Mouse (Mus musculus): ENCODE data around the gene Cd300lf. TPM values are rescaled to one million over a fixed set of nuclear protein-coding genes. Genes with fewer than 3 reads are reported as not detected.
A peak's percentile ranks its signal among the peaks of the same experiment; 100 is the strongest.

The Cd300lf gene
- polyA plus RNA-seq, 1 experiment from 2014 or later, result not detected

- Histone ChIP-seq H3K27me3 (ENCODE audit: control insufficient read depth, insufficient read depth, low read length) (no peaks in the 10 kb centered on the region), H3K36me3 (ENCODE audit: control insufficient read depth, insufficient read depth, low read length) (no peaks in the 10 kb centered on the region), H3K4me1 (ENCODE audit: control insufficient read depth, insufficient read depth, low read length) (peaks cover 35% of the 10 kb centered on the region), H3K9ac (replicated peaks; ENCODE audit: low read length) (no peak overlapping the region), H3K9me3 (ENCODE audit: control insufficient read depth, low read length) (no peaks in the 10 kb centered on the region), H3K27ac (replicated peaks; ENCODE audit: low read depth, low read length) (no peak overlapping the region), H3K4me2 (ENCODE audit: low read length) (no peak overlapping the region), H3K4me3 (replicated peaks; ENCODE audit: low read depth, low read length) (no peak overlapping the region)
- ATAC-seq (ENCODE audit: low FRiP score, low TSS enrichment) (no peak), DNase-seq (peak; percentile 77)
- WGBS, result 27% methylated on average over 4 of the region's 4 CpGs
These were observed 39.1 kb upstream of the Cd300lf start for GRCm38 (mm10) chr11:115172825-115173287.

DNA sequence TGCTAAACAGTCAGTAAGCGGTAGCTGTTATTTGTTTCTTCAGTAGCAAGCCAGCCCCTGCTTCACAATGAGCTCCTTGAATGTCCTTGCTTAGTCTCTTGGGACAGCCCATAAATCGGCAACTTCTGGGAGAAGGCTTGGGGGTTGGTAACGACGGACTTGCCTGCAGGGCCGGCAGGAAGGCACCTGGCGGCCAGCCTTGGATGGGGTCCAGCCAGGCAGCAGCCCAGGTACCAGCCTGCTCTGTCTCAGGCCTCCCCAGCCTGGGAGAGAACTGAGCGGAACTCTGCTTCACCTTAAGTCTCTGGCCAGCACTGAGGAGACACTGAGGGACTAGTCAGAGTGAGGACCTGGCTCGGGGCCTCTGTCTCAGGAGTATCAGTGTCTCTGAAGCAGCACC is 37.3 kb upstream of the Cd300lf start:
- Histone ChIP-seq H3K4me3 (replicated peaks; ENCODE audit: low read depth, low read length) (no peak overlapping the region), H3K27me3 (ENCODE audit: control insufficient read depth, insufficient read depth, low read length) (no peaks in the 10 kb centered on the region), H3K9ac (replicated peaks; ENCODE audit: low read length) (no peak overlapping the region), H3K4me1 (ENCODE audit: control insufficient read depth, insufficient read depth, low read length) (peaks cover 25% of the 10 kb centered on the region), H3K9me3 (ENCODE audit: control insufficient read depth, low read length) (no peaks in the 10 kb centered on the region), H3K4me2 (ENCODE audit: low read length) (no peak overlapping the region), H3K27ac (replicated peaks; ENCODE audit: low read depth, low read length) (no peak overlapping the region), H3K36me3 (ENCODE audit: control insufficient read depth, insufficient read depth, low read length) (no peaks in the 10 kb centered on the region)
- no peak for ATAC-seq (ENCODE audit: low FRiP score, low TSS enrichment)
- no peak for DNase-seq
- WGBS, result 54% methylated on average over 8 of the region's 8 CpGs

DNA sequence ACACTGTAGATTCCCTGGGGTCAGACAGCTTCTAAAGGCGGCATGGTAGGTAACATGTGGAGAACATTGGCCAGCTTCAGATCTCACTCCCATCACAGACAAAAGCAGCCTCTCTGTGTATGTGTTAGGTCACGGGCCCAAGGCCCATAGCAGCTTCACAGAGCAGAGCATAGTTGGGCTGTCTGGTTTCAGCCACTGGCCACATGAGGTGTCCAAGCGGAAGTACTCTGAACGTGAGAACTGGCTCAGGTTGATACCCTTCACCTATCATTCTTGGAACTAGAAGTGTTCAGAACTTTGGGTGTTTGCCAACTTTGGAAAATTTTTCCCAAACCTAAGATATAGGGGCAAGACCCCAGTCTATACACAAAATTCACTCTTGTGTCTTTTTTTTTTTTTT is 35.6 kb upstream of the Cd300lf start:
- Histone ChIP-seq H3K27me3 (ENCODE audit: control insufficient read depth, insufficient read depth, low read length) (peaks cover 12% of the 10 kb centered on the region; the same call in 1 of the 2 replicates), H3K27ac (replicated peaks; ENCODE audit: low read depth, low read length) (no peak overlapping the region), H3K36me3 (ENCODE audit: control insufficient read depth, insufficient read depth, low read length) (no peaks in the 10 kb centered on the region), H3K9ac (replicated peaks; ENCODE audit: low read length) (no peak overlapping the region), H3K4me2 (ENCODE audit: low read length) (no peak overlapping the region), H3K9me3 (ENCODE audit: control insufficient read depth, low read length) (no peaks in the 10 kb centered on the region), H3K4me1 (ENCODE audit: control insufficient read depth, insufficient read depth, low read length) (peaks cover 23% of the 10 kb centered on the region), H3K4me3 (replicated peaks; ENCODE audit: low read depth, low read length) (no peak overlapping the region)
- DNase-seq (no peak), ATAC-seq (ENCODE audit: low FRiP score, low TSS enrichment) (no peak)
- 91% methylated on average over 4 of the region's 4 CpGs for WGBS

GRCm38 (mm10) chr11:115167631-115168249 is 33.9 kb upstream of the Cd300lf start:
- Histone ChIP-seq H3K27me3 (ENCODE audit: control insufficient read depth, insufficient read depth, low read length) (peaks cover 27% of the 10 kb centered on the region), H3K27ac (replicated peaks; ENCODE audit: low read depth, low read length) (no peak overlapping the region), H3K9ac (replicated peaks; ENCODE audit: low read length) (no peak overlapping the region), H3K9me3 (ENCODE audit: control insufficient read depth, low read length) (no peaks in the 10 kb centered on the region), H3K4me2 (ENCODE audit: low read length) (no peak overlapping the region), H3K4me1 (ENCODE audit: control insufficient read depth, insufficient read depth, low read length) (peaks cover 21% of the 10 kb centered on the region), H3K4me3 (replicated peaks; ENCODE audit: low read depth, low read length) (no peak overlapping the region), H3K36me3 (ENCODE audit: control insufficient read depth, insufficient read depth, low read length) (no peaks in the 10 kb centered on the region)
- ATAC-seq (ENCODE audit: low FRiP score, low TSS enrichment) (no peak), DNase-seq (no peak)
- whole genome bisulfite sequencing, result 88% methylated on average over 8 of the region's 8 CpGs

DNA sequence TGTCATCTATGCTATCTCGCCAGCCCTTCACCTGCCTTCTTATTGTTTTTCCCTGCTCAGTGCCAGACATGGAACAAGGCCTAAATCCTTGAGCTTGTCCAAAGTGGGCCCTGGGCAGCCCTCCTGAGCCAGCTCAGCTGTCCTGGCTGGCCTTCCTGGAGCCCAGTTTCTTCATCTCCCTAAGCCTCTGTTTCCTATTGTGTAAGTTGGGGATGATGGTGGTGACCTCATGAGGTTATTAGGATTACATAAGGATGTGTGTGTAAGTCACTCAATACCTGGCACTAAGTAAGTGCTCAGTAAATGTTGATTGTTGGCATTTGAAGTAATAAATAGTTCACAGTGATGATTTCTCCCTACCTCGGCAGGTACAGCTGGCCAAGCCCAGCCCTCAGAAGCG is 33.0 kb upstream of the Cd300lf start:
- H3K27me3 ChIP-seq (ENCODE audit: control insufficient read depth, insufficient read depth, low read length), result peaks cover 36% of the 10 kb centered on the region
- H3K4me2 ChIP-seq (ENCODE audit: low read length), result no peak overlapping the region
- no peak for DNase-seq

DNA sequence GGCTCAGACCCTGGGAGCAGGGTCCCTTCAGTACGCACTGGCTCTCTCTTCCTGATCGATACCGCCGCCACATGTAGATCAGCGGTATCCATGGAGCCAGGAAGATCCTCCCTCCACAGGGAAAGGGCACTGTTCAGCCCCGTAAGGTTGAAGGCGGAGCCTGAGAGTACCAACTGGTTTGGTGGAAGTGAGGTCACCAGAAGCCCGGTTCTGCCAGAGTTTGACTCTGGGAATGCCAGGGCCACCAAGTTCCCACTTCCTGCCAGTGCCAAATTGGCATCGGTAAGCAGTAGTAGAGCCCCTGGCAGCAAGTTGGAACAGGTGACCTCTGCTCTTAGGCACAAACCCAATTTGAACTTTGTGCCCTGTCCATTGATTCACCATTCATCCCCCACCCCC is 31.2 kb upstream of the Cd300lf start:
- H3K4me1 ChIP-seq (ENCODE audit: control insufficient read depth, insufficient read depth, low read length), result peaks cover 14% of the 10 kb centered on the region
- H3K9me3 ChIP-seq (ENCODE audit: control insufficient read depth, low read length), result no peaks in the 10 kb centered on the region
- no peak for ATAC-seq (ENCODE audit: low FRiP score, low TSS enrichment)
- WGBS, result under 1% methylated on average over 9 of the region's 9 CpGs
- no peak for DNase-seq
- H3K27ac ChIP-seq (replicated peaks; ENCODE audit: low read depth, low read length), result no peak overlapping the region
- H3K27me3 ChIP-seq (ENCODE audit: control insufficient read depth, insufficient read depth, low read length), result peaks cover 44% of the 10 kb centered on the region
- H3K36me3 ChIP-seq (ENCODE audit: control insufficient read depth, insufficient read depth, low read length), result no peaks in the 10 kb centered on the region
- H3K4me2 ChIP-seq (ENCODE audit: low read length), result peak overlapping the region; percentile 70
- H3K9ac ChIP-seq (replicated peaks; ENCODE audit: low read length), result no peak overlapping the region
- H3K4me3 ChIP-seq (replicated peaks; ENCODE audit: low read depth, low read length), result peak overlapping the region; percentile 48

More for the DNA sequence above, 33.0 kb upstream of the Cd300lf start:
- 98% methylated on average over 3 of the region's 3 CpGs for WGBS
- no peak overlapping the region for H3K9ac ChIP-seq (replicated peaks; ENCODE audit: low read length)
- H3K9me3 ChIP-seq (ENCODE audit: control insufficient read depth, low read length), result no peaks in the 10 kb centered on the region
- no peak overlapping the region for H3K27ac ChIP-seq (replicated peaks; ENCODE audit: low read depth, low read length)
- no peaks in the 10 kb centered on the region for H3K36me3 ChIP-seq (ENCODE audit: control insufficient read depth, insufficient read depth, low read length)
- no peak overlapping the region for H3K4me3 ChIP-seq (replicated peaks; ENCODE audit: low read depth, low read length)
- ATAC-seq (ENCODE audit: low FRiP score, low TSS enrichment), result no peak
- H3K4me1 ChIP-seq (ENCODE audit: control insufficient read depth, insufficient read depth, low read length), result peaks cover 14% of the 10 kb centered on the region

DNA sequence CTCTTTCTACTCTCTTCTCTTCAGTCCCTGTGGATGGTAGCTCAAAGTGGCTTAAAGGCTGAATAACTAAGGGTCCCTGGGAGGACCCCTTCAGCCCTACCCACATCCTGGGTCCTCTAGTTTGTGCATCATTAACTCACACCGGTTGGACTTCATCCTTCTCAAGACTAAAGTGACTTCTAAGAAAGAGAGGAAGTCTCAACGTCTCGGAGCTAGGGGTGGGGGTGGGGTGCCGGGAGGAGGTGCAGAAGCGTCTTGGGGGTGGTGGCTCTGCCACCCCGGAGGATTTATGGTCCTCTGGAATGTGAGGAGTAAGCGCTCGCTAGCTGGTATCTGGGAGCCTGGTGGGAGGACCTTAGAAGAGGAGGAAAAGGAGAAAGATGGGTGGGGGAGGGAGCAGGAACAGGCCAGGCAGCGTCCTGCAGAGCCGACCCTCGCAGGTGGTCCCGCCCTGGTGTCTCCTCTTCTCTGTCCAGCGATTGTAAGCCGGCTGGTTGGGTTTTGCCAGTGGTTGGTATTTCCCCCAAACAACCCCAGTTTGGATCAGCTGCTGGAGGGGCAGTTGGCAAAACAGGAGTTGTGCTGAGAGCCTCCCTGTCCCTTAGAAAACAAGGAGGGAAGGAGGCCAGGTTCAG is 30.7 kb upstream of the Cd300lf start:
- Histone ChIP-seq H3K9ac (replicated peaks; ENCODE audit: low read length) (no peak overlapping the region; the same call in 1 of the 2 replicates), H3K27ac (replicated peaks; ENCODE audit: low read depth, low read length) (no peak overlapping the region), H3K4me3 (replicated peaks; ENCODE audit: low read depth, low read length) (peak overlapping the region; percentile 48), H3K4me1 (ENCODE audit: control insufficient read depth, insufficient read depth, low read length) (peaks cover 14% of the 10 kb centered on the region), H3K9me3 (ENCODE audit: control insufficient read depth, low read length) (no peaks in the 10 kb centered on the region), H3K4me2 (ENCODE audit: low read length) (peak overlapping the region; percentile 70), H3K36me3 (ENCODE audit: control insufficient read depth, insufficient read depth, low read length) (no peaks in the 10 kb centered on the region), H3K27me3 (ENCODE audit: control insufficient read depth, insufficient read depth, low read length) (peaks cover 44% of the 10 kb centered on the region)
- WGBS, result under 1% methylated on average over 14 of the region's 14 CpGs
- DNase-seq, result no peak
- ATAC-seq (ENCODE audit: low FRiP score, low TSS enrichment), result no peak

- Histone ChIP-seq H3K4me2 (ENCODE audit: low read length) (peak overlapping the region; percentile 70), H3K4me3 (replicated peaks; ENCODE audit: low read depth, low read length) (peak overlapping the region; percentile 48), H3K27me3 (ENCODE audit: control insufficient read depth, insufficient read depth, low read length) (peaks cover 44% of the 10 kb centered on the region), H3K27ac (replicated peaks; ENCODE audit: low read depth, low read length) (no peak overlapping the region), H3K36me3 (ENCODE audit: control insufficient read depth, insufficient read depth, low read length) (no peaks in the 10 kb centered on the region), H3K9ac (replicated peaks; ENCODE audit: low read length) (peak overlapping the region; percentile 45), H3K4me1 (ENCODE audit: control insufficient read depth, insufficient read depth, low read length) (peaks cover 14% of the 10 kb centered on the region), H3K9me3 (ENCODE audit: control insufficient read depth, low read length) (no peaks in the 10 kb centered on the region)
- DNase-seq (peak; percentile 76), ATAC-seq (ENCODE audit: low FRiP score, low TSS enrichment) (0 out of 2 replicates have a peak, but pooled peaks have one; percentile 21)
- WGBS, result under 1% methylated on average over 47 of the region's 47 CpGs
These were observed 29.9 kb upstream of the Cd300lf start for GRCm38 (mm10) chr11:115163568-115164150.
